Mouse (Mus musculus) thymus, postnatal 36 days (tissue): ENCODE measurements around the gene Spata4.
"Not testable (repeated sequence)": the region's sequence is repeated elsewhere in the genome, so short reads cannot be mapped to it uniquely, and the experiment has no call there.

Experiments
- DNase-seq, 2 experiments: peaks; one replicate each; pipeline ENCODE4 v3.0.0; 2022; ENCODE audit warnings: mixed read lengths in 2 of 2

Spata4 gene

DNA sequence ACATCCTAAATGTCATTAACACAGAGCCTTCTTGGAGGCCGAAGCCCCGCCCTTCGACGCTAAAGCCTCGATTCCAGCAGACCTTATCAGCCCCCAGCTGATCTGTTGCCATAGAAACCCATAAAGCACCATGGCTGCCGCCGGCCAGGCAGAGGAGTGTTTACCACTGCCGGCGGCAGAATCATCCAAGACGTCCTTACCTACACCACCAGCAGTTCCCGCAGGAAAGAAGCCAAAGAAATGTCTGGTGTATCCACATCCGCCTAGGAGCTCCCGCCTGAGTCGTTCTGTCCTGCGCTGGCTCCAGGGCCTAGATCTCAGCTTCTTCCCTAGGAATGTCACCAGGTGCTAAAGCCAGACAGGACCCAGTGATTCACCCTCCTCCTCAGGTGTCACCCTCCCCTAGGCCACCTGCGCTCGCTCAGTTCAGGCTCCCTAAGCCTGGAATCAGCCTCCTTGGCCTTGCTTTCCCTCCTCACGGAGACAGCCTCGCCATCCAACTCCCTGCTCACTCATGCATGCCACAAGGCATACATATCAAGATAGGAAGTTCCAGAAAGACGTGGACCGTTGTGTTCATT, at the start of gene Spata4:
Gene Spata4 (plus strand): TSS at position 111 of the 581 bp plus-strand sequence.
- no peak for DNase-seq

GRCm38 (mm10) chr8:54554921-54555320, 45.7 kb upstream of the Spata4 start:
- DNase-seq, result no peak

- DNase-seq, result no peak
Measured at GRCm38 (mm10) chr8:54562137-54562536, 38.4 kb upstream of the Spata4 start.

- no peak for DNase-seq
Measured at GRCm38 (mm10) chr8:54565181-54565580, 35.4 kb upstream of the Spata4 start.

GRCm38 (mm10) chr8:54565603-54566260, 34.8 kb upstream of the Spata4 start:
- no peak for DNase-seq

- no peak for DNase-seq
Measured at GRCm38 (mm10) chr8:54567168-54567567, 33.4 kb upstream of the Spata4 start.

DNA sequence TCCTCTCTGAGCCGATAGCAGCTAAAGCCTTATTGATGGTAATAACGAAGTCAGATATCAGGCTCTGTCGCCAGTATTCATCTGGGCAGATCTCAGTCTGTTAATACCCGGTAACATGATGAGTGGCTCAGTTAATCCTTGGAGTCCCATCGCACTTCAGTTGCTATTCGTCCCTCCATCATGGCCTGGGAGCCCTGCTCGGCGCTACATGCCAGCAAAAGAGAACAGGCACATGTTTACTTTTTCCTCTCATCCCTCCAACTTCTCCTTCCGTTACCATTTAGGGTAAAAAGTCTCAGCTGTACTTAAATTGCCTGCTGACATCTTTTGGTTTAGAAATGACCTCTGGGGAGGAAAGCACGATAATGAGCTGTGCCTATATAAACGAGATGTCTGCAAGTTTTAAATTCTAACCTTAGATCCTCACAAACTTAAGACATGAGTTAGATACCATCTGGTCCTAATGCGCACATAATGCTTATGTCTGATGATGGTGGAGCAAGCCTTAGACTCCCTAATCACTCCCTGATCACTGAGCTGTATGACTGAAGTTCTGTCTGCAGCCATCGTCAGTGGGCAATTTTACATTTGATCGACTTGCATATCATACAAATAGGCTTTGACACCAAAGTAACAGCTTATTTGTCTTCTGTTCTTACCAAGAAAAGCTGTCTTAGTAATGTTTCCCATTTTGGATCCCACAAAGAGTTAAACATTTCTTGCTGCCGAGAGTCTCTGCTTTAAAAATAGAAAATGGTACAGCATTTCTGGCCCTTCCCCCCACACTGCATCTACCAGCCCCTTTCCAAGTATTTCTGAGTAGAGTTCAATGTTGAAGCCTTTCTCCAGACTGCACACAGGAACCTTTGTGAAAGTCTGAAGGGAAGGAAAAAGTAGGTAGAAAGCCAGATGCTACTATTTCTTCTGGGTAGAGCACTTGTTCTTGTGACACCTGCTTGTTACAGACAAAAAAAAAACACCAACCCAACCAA, 29.7 kb upstream of the Spata4 start:
- DNase-seq, result no peak

GRCm38 (mm10) chr8:54581436-54581835, 19.1 kb upstream of the Spata4 start:
- no peak for DNase-seq

- DNase-seq, result no peak
Measured at GRCm38 (mm10) chr8:54582886-54583285, 17.7 kb upstream of the Spata4 start.

DNA sequence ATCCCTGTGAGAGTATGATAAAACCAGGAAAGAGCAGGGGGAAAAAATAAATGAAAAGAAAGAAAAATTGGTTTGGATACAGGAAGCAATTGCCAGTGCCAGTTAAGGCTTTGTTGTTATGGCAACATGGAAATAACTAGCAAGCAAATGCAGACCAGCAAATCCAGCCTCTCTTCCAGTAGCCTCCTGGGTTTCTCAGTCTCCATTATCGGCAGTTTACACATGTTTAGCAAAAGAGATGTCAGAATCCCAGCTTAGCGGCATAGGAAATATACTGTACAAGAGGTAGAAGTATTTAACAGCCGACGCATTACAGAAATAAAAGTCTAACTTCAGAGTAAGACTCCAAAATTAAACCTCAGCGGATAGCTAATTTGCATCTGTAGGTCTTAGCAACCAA, 5.9 kb upstream of the Spata4 start:
- no peak for DNase-seq

DNA sequence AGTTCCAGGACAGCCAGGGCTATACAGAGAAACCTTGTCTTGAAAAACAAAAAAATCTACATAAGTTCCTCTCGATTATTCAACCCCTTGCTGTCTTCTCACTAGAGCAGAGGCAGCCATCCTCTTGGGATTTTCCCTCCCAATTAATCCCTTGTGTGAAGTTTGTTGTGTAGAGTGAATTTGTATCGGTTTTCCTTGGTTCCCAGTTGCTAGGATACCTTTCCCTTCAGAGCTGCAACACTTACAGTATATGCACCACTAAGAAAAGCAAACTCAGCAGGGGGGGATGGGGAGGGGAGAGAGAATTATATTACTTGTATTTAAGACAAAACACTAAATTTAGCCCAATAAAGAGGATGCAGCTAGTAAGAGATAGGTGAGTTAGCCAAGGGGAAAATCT, 4.5 kb upstream of the Spata4 start:
- DNase-seq, result no peak

DNA sequence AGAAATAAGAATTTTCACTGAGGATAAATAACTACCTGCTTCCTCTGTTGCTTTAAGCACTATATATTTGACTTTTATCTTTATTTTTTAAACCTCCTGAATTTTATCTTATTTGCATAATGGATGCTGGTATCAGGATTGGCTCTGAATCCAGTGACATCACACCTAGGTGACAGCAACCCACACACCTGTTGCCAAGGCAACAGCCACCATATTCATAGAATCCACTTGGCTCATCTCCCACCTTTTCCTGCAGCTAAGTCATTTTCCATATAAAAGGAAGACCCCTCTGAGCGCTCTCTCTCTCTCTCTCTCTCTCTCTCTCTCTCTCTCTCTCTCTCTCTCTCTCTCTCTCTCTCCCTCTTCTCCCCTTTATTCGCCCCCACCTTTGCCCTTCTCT, 3.6 kb upstream of the Spata4 start:
- no peak for DNase-seq

DNA sequence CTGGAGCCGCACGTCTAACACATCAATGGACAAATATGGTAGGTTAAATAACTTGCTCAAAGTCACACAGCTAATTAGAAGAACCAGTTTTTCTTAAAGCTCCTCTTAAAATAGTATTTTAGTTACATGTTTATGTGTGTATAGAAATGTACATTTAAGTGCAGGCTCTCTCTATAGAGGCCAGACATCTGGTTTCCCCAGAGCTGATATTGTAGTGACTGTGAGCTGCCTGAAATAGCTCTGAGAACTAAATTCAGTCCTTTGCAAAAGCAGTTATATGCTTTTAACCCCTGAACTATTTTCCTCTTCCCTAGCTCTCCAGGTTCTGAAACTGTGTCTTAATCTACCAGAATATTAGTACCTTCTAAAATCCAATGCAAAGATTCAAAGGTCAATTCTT, 3.2 kb upstream of the Spata4 start:
- DNase-seq, result no peak

GRCm38 (mm10) chr8:54603440-54603839, 2.9 kb downstream of the Spata4 start:
- no peak for DNase-seq

DNA sequence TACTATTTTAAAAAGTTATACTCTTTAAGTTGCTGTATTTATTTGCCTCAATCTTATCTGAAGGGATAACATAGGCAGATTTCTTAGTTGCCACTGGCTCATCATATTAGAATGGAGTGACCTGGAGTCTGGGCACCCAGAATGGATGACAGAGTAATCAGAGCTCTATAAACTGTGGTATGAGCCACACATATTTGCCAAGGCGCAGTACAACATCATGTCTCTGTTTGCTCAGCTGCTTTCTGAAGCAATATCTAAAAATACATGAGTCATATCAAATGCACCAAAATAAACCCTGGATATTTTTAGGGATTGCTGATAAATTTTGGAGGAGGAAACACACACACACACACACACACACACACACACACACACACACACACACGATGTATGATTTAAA, 8.8 kb downstream of the Spata4 start:
- DNase-seq, result no peak

- DNase-seq, result no peak
Measured at GRCm38 (mm10) chr8:54610238-54610637, 9.7 kb downstream of the Spata4 start.

- not testable (repeated sequence) for DNase-seq
Measured at GRCm38 (mm10) chr8:54616710-54617109, 16.1 kb downstream of the Spata4 start.

GRCm38 (mm10) chr8:54638634-54639033, 38.1 kb downstream of the Spata4 start:
- DNase-seq, result no peak
